Mouse (Mus musculus) limb, embryonic 12.5 days (tissue): Measurements from ENCODE around the gene 2210017I01Rik. TPM values are rescaled to one million over a fixed set of nuclear protein-coding genes. Genes with fewer than 3 reads are reported as not detected.

Experiments used
- ATAC-seq: fragments of 200-750 bp; cut with Nextera tagmentation; 2 replicates; pipeline ENCODE4 v1.8.0; 2017; ENCODE audit warnings: low read depth, moderate TSS enrichment; ENCODE audit not compliant: insufficient number of reproducible peaks, insufficient read depth, low FRiP score, low TSS enrichment
- H3K27ac ChIP-seq: fragments of 300-500 bp; sonication (generic); 2 replicates; pipeline ENCODE4 v1.5.1; 2016; ENCODE audit warnings: mild to moderate bottlenecking, moderate library complexity
- H3K27me3 ChIP-seq: fragments of 300-500 bp; sonication (generic); 2 replicates; pipeline ENCODE4 v1.6.1; 2016; ENCODE audit warnings: mild to moderate bottlenecking, moderate library complexity
- H3K36me3 ChIP-seq: fragments of 300-500 bp; sonication (generic); 2 replicates; pipeline ENCODE4 v1.6.1; 2016; ENCODE audit warnings: mild to moderate bottlenecking, moderate library complexity
- H3K4me1 ChIP-seq: fragments of 300-500 bp; sonication (generic); replicated peaks from 2 replicates; pipeline ENCODE4 v1.6.1; 2016
- H3K4me2 ChIP-seq: fragments of 300-500 bp; sonication (generic); 2 replicates; pipeline ENCODE4 v1.6.1; 2016; ENCODE audit warnings: mild to moderate bottlenecking, moderate library complexity
- H3K4me3 ChIP-seq: fragments of 300-500 bp; sonication (generic); replicated peaks from 2 replicates; pipeline ENCODE4 v1.5.1; 2016; ENCODE audit warnings: mild to moderate bottlenecking
- H3K9ac ChIP-seq: fragments of 300-500 bp; sonication (generic); replicated peaks from 2 replicates; pipeline ENCODE4 v1.6.1; 2016; ENCODE audit warnings: mild to moderate bottlenecking, moderate library complexity
- H3K9me3 ChIP-seq: fragments of 300-500 bp; sonication (generic); 2 replicates; pipeline ENCODE4 v1.6.1; 2016; ENCODE audit warnings: mild to moderate bottlenecking, moderate library complexity
- WGBS: fragments of 180-500 bp; shearing (Covaris S2); methylation state at CpG from one replicate; pipeline ENCODE4 v1.1.7; 2016; 5-methylcytosine and 5-hydroxymethylcytosine counted together
- polyA plus RNA-seq: library from polyadenylated mRNA; unstranded; fragments of >200 nt; fragmentation: Nextera tagmentation; extraction: Ambion mirVana; gene quantifications from 2 replicates; pipeline ENCODE4 v1.2.1, GENCODE M21; 2016

Gene 2210017I01Rik
- polyA plus RNA-seq, 1 experiment from 2014 or later = not detected

DNA sequence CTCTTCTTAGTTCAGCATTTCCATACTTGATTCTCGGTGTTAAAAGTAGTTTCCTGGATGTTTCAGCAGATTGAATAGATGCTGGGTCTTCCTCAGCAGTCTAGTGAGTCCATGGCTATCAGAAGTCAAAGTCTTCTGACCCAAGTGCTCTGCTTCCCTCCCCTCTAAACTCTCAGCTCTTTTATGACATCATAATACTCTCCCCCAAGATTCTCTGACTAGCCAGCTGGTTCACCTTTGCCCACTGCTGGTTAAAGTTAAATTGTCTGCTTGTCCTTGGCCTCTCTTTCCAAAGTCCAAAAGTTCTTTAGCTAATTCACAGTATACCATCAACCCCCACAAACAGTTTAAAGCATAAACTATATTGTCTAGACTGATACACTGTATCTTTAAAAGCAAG, 18.4 kb downstream of the 2210017I01Rik start, which contains the start of gene Smcp:
Gene Smcp, minus strand, starts transcription at position 140 of the 400 bp plus-strand sequence.
- no peak within 1 kb of the TSS for H3K4me2 ChIP-seq
- H3K36me3 ChIP-seq = no peaks in the 10 kb centered on the region
- no peak within 1 kb of the TSS for H3K27ac ChIP-seq
- H3K9ac ChIP-seq = no peak within 1 kb of the TSS
- H3K4me1 ChIP-seq = no peaks in the 10 kb centered on the region
- WGBS = 69% methylated on average over 1 of the region's 1 CpGs
- no peaks in the 10 kb centered on the region for H3K27me3 ChIP-seq
- no peaks in the 10 kb centered on the region for H3K9me3 ChIP-seq
- ATAC-seq = no peak
- H3K4me3 ChIP-seq = no peak within 1 kb of the TSS

DNA sequence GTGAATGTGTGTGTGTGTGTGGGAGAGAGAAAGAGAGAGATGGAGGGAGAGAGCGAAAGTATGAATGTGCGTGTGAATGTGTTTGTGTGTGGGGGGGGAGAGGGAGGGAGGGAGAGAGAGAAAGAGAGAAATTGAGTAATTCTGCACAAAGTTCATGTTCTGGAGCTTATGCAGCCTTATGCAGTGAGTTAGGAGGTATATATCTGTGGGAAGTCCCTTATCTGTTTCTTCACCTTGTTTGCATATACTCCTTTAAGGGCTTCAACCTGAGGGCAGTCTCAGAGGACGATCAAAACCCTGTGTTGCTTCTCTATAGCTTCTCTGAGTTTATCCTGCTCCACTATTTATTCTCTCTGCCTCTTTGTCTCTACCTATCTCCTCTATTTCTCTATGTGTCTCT, 20.1 kb downstream of the 2210017I01Rik start:
- Histone ChIP-seq H3K27me3 (no peaks in the 10 kb centered on the region), H3K9me3 (no peaks in the 10 kb centered on the region), H3K9ac (no peak overlapping the region), H3K4me3 (no peak overlapping the region), H3K27ac (no peak overlapping the region), H3K4me1 (no peaks in the 10 kb centered on the region), H3K4me2 (no peak overlapping the region), H3K36me3 (no peaks in the 10 kb centered on the region)
- no peak for ATAC-seq
- 42% methylated on average over 1 of the region's 3 CpGs for WGBS

DNA sequence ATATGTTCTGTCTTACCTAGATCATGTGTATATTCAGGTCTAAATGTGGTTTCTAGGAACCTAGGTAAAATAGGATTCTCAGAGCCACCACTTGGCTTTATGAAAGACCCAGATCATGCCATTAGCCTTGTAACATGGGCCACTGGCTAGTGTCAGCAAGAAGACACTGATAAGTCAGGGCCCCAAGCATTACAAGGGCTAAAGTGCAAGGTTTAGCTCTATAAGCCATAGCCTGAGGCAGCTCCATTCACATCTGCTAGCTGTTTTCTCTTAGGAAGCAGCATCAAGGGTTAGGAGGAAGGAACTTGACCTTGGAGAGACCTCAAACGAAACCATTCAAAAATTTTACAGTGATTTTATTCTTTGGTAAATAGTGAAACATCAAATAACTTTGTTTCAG, 22.2 kb downstream of the 2210017I01Rik start:
- H3K36me3 ChIP-seq = no peaks in the 10 kb centered on the region
- 65% methylated on average over 1 of the region's 1 CpGs for WGBS
- H3K27ac ChIP-seq = no peak overlapping the region
- no peak overlapping the region for H3K4me3 ChIP-seq
- no peaks in the 10 kb centered on the region for H3K27me3 ChIP-seq
- no peak overlapping the region for H3K9ac ChIP-seq
- H3K9me3 ChIP-seq = no peaks in the 10 kb centered on the region
- H3K4me2 ChIP-seq = no peak overlapping the region
- no peak for ATAC-seq
- H3K4me1 ChIP-seq = no peaks in the 10 kb centered on the region

DNA sequence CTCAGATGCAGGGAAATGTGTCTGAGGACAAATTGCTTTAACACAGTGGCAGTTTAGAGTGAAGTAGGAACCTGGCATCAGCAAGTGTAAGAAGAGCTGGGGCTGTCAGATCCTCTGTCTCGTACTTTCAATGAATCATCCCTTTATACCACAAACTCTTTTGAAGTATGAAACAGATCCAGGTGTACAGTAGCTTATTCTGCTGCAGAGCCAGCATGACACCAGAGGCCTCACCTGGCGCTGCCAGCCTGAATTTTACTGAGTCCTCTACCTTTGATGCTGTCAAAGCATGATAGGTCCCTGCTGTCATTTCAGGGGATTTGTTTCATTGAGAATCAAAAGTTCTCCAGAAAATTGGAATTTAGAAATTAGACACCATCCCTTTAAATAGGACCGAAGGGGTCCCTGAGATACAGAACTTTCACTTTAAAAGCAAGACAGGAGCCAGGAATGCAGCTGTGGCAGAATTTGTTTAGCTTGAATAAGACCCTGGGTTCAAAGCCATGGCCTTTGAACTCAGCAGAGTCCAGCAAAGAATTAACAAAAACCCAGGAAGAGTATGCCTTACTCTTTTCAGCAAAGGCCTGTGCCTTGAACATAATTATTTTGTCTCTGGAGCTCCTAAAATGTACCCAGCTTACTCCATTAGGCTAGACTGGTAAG, 24.0 kb downstream of the 2210017I01Rik start:
- Histone ChIP-seq H3K9me3 (no peaks in the 10 kb centered on the region), H3K27me3 (no peaks in the 10 kb centered on the region), H3K36me3 (no peaks in the 10 kb centered on the region), H3K4me2 (no peak overlapping the region), H3K4me3 (no peak overlapping the region), H3K9ac (no peak overlapping the region), H3K4me1 (no peaks in the 10 kb centered on the region), H3K27ac (no peak overlapping the region)
- ATAC-seq = no peak
- 72% methylated on average over 3 of the region's 3 CpGs for WGBS

DNA sequence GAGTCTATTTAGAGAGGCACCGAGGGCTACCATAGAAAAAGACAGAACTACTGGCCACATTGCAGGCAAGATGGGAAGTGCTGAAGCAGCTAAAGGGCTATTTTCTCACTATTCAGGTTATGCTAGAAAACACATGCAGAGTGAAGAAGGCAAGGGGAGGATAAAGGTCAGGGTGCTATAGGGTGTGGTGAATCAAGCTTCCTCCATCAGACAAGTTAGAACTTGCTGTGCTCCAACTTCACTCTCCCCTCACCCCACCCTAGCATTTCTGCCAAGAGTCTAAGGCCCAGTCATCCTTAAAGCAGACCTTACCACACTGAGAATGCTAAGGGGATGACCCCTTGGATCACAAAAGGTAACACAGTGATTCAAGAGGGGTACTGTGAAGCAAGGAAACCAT, 27.8 kb downstream of the 2210017I01Rik start:
- Histone ChIP-seq H3K4me2 (no peak overlapping the region), H3K9ac (no peak overlapping the region), H3K4me1 (no peaks in the 10 kb centered on the region), H3K4me3 (no peak overlapping the region), H3K36me3 (no peaks in the 10 kb centered on the region), H3K27me3 (no peaks in the 10 kb centered on the region), H3K27ac (no peak overlapping the region), H3K9me3 (no peaks in the 10 kb centered on the region)
- ATAC-seq = no peak
- 63% methylated on average over 1 of the region's 1 CpGs for WGBS

DNA sequence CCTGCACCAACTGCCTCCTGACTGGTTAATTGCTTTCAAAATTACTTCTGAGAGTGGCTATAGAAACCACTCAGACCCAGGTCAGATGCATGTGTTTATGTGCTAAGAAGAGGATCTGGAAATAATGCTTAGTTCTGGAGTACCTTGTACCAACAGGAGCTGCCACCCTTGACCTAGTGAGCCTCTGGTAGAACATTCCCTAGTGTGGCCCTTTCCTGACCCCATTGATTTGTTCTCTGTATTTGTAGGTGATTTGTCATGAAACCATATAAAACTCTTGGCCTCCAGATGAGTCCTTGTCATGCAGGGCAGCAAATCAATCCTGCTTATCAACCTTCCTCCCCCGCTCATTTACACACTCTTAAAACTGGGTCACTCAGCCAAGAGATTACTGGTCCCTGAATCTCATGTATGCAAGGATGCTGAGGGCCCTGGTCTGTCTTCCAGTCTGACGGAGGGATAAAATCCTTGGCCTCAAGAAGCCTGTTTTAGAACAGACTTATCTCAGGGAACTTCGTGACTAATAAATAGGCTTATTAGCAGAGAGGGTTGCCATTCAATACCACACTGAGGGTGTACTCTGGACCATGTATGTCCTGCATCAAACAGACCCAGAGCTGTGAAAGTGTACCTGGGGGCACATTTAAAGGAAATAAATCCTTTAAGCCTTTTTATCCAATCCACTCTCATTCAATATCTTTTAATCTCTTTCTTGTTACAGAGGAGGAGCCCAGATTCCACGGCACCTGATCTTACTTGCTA, 28.5 kb downstream of the 2210017I01Rik start:
- 69% methylated on average over 4 of the region's 4 CpGs for WGBS
- no peak for ATAC-seq
- Histone ChIP-seq H3K27me3 (no peaks in the 10 kb centered on the region), H3K27ac (no peak overlapping the region), H3K4me2 (no peak overlapping the region), H3K4me1 (no peaks in the 10 kb centered on the region), H3K9me3 (no peaks in the 10 kb centered on the region), H3K36me3 (no peaks in the 10 kb centered on the region), H3K9ac (no peak overlapping the region), H3K4me3 (no peak overlapping the region)

DNA sequence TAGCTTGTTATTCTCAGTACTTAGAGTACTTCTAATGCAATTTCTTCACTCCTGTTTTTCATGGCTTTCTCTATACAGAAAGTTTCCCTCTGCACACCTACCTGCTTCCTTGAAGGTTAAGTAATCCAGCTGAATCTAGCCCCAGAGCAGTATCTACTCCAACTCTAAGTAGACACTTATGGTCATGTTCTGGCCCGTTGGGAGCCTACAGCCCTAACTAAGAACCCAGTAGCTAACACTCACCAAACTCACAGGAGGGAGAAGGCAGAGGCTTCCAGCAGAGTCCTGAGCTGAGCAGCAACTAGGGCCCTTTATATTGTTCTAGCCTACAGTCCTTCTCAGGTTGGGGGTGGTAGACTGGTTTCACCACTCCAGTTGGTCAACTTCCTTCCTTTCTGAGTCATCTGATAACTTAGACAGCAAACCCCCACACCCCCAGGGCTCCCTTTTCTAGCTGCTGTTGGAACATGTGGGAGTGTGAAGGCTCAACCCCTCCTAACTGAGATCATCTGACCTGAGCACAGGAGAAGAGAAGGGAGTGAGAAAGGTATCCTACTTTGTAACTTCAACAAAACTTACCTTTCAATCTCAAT, 33.7 kb downstream of the 2210017I01Rik start, which contains the start of gene Ivl:
Gene Ivl, minus strand, starts transcription at position 287 of the 593 bp plus-strand sequence.
- H3K9me3 ChIP-seq = no peaks in the 10 kb centered on the region
- H3K9ac ChIP-seq = no peak within 1 kb of the TSS

DNA sequence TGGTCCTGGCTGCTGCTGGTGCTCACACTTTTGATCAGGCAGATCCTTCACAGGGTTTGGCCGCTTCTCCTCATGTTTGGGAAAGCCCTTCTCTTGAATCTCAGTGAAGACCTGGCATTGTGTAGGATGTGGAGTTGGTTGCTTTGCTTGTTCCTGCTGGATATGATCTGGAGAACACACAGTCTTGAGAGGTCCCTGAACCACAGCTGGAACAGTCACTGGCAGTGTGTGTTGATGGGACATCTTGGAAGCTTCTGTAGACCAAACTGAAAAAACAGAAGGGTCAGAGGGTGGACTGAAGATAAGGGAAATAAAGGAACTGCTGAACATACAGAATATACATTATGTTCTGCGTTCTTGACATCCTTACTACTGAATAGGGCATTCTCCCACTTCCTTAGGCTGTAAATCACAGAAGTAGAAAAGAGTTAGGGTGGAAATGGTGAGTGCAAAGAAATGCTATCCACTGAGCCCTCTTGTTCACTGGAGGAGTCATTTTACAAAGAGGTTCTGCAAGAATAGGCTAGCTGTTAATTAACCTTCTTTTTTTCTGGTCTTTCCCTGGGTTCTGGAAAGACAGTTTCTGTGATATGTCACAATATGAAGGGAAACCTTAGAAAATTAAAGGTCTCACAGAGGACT, 34.7 kb downstream of the 2210017I01Rik start:
- H3K4me1 ChIP-seq = no peaks in the 10 kb centered on the region

More for the DNA sequence above, 33.7 kb downstream of the 2210017I01Rik start, which contains the start of gene Ivl:
- ATAC-seq = no peak
- H3K36me3 ChIP-seq = no peaks in the 10 kb centered on the region
- no peaks in the 10 kb centered on the region for H3K27me3 ChIP-seq
- H3K27ac ChIP-seq = no peak within 1 kb of the TSS
- H3K4me1 ChIP-seq = no peaks in the 10 kb centered on the region
- WGBS = 63% methylated on average over 1 of the region's 1 CpGs
- H3K4me3 ChIP-seq = no peak within 1 kb of the TSS
- H3K4me2 ChIP-seq = no peak within 1 kb of the TSS

DNA sequence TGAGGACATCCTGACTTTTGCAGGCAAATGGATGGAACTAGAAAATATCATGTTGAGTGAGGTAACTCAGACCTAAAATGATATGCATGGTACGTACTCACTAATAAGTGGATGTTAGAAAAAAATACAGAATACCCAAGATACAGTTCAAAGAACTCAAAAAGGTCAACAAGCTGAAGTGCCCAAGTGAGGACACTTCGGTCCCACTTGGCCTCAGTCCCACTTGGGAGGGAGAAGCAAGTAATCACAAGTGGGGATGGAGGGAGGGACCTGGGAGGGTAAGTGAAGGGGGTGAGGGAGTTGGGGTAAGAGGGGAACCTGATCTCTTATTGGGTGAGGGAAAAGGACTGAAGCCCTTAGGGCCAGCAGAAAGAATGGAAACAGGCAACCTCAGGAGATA, 38.5 kb downstream of the 2210017I01Rik start:
- ATAC-seq = no peak
- H3K27me3 ChIP-seq = no peaks in the 10 kb centered on the region
- no peak overlapping the region for H3K27ac ChIP-seq
- no peak overlapping the region for H3K9ac ChIP-seq
- no peaks in the 10 kb centered on the region for H3K4me1 ChIP-seq
- no peaks in the 10 kb centered on the region for H3K36me3 ChIP-seq
- no peaks in the 10 kb centered on the region for H3K9me3 ChIP-seq
- H3K4me3 ChIP-seq = no peak overlapping the region
- WGBS = 93% methylated on average over 2 of the region's 2 CpGs
- no peak overlapping the region for H3K4me2 ChIP-seq

More for the DNA sequence above, 34.7 kb downstream of the 2210017I01Rik start:
- WGBS = 59% methylated on average over 2 of the region's 2 CpGs
- H3K27me3 ChIP-seq = no peaks in the 10 kb centered on the region
- no peaks in the 10 kb centered on the region for H3K36me3 ChIP-seq
- no peak overlapping the region for H3K4me2 ChIP-seq
- no peak overlapping the region for H3K27ac ChIP-seq
- H3K9me3 ChIP-seq = no peaks in the 10 kb centered on the region
- ATAC-seq = no peak
- no peak overlapping the region for H3K9ac ChIP-seq
- H3K4me3 ChIP-seq = no peak overlapping the region

DNA sequence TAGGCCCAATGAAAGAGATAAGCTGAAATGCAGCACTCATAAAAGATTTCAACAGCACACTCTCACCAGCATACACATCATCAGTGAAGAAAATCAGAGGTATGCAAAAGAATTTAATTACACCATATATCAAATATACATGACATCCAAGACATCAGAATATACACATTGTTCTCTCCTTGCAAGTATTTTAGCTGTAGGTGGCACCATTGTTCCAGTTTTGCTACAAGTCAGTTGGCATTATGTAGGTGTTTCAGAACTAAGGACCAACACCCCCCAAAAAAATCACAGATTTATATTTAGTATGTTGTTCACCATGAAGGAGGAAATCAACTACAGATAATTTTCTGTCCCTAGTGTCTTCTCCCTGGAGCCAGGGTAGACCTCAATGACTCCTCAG, 41.9 kb downstream of the 2210017I01Rik start:
- H3K4me1 ChIP-seq = no peaks in the 10 kb centered on the region
- no peak for ATAC-seq
- no peaks in the 10 kb centered on the region for H3K9me3 ChIP-seq
- H3K36me3 ChIP-seq = no peaks in the 10 kb centered on the region
- H3K27ac ChIP-seq = no peak overlapping the region
- no peaks in the 10 kb centered on the region for H3K27me3 ChIP-seq
- no peak overlapping the region for H3K4me2 ChIP-seq
- H3K4me3 ChIP-seq = no peak overlapping the region
- no peak overlapping the region for H3K9ac ChIP-seq
